Mouse (Mus musculus) activated CD4-positive, CD25-positive, alpha-beta regulatory T cell (primary cell): ENCODE data around the gene Uqcrfs1. TPM values are rescaled to one million over a fixed set of nuclear protein-coding genes. Genes with fewer than 3 reads are reported as not detected.

ENCODE experiments used
- polyA plus RNA-seq, 2 experiments: library from polyadenylated mRNA; unstranded; fragments of 100-300 nt; shearing (Covaris generic); gene quantifications; one replicate each; pipeline ENCODE4 v1.2.1; 2017

Gene Uqcrfs1
- polyA plus RNA-seq: 100 to 1,000 TPM; 145 to 193 TPM

GRCm38 (mm10) chr13:30544856-30545604 lies at the start of gene Uqcrfs1:
Gene Uqcrfs1 (minus strand): TSS chr13:30545362.

Other genes with a start within 250 kb of the Uqcrfs1 start
- gene Agtr1a, start 208.9 kb downstream of the Uqcrfs1 start, polyA plus RNA-seq: not detected
- 10 to 100 TPM in 1 of 2 experiments, 1 to 10 TPM in 1; 9.2 to 10.8 TPM for gene Dusp22, start 114.6 kb upstream of the Uqcrfs1 start, polyA plus RNA-seq
- 10 to 100 TPM; 32.0 to 34.4 TPM for gene Irf4, start 203.9 kb upstream of the Uqcrfs1 start, polyA plus RNA-seq